Mouse (Mus musculus) ES-E14 (cell line): Measurements from ENCODE around the gene Ugp2.

Experiments
- CHD2 ChIP-seq: IDR thresholded peaks from 2 replicates; pipeline ENCODE4 v1.6.1; 2014; ENCODE audit warnings: mild to moderate bottlenecking, low read depth, low read length, inconsistent platforms
- HCFC1 ChIP-seq: IDR thresholded peaks from 2 replicates; pipeline ENCODE4 v1.6.1; 2012; ENCODE audit warnings: low read length, inconsistent platforms, borderline replicate concordance; ENCODE audit not compliant: insufficient read depth
- MAFK ChIP-seq: IDR thresholded peaks from 2 replicates; pipeline ENCODE4 v1.6.1; 2014; ENCODE audit warnings: mild to moderate bottlenecking, low read depth, low read length, inconsistent platforms; ENCODE audit not compliant: insufficient read depth

- TF ChIP-seq HCFC1 = no peak
- no peak for TF ChIP-seq MAFK
- TF ChIP-seq CHD2 = no peak
These were observed 94.8 kb downstream of the Ugp2 start for GRCm38 (mm10) chr11:21276151-21276550.
